ENCODE assay signal across 23 mouse cellular contexts in the genomic region with DNA sequence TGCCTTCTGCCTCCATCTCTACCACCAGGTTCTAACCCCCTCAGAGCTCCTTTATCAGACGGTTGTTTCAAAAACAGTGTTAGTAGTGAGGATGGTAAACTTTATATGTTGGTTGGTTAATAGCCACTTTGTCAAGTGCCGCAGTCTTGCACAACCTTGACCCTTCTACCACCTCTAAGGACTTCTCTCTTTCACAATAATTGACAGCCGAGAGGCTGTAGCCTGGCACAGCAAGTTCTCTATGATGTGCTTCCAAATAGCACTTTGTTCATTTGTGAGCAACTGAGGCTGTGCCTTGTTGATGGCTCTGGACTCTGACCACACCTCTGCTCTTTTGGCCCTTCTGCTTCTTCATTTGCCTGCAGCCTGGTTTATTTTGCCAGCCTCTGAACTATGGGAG. TPM values are rescaled to one million over a fixed set of nuclear protein-coding genes. Genes with fewer than 3 reads are reported as not detected.
DNase-seq lines count a peak whose midpoint lies in the region; ATAC-seq and TF ChIP-seq lines count a peak whose summit lies in the region.
"Had no signal": no experiment of that assay in that cellular context is flagged by ENCODE, and none has a peak within 500 bp of the region (broad histone marks: within the 10 kb centered on the region; RNA-seq: fewer than 3 reads in every experiment).

No protein-coding gene starts in this region.

- TF ChIP-seq CTCF in liver, adult 2 months (IDR thresholded peaks at IDR 0.05; ENCODE audit: low read depth, low read length) = no peak
- TF ChIP-seq CTCF in midbrain, postnatal 0 days (IDR thresholded peaks at IDR 0.05) = no peak

- no peak for ATAC-seq in liver, embryonic 12.5 days
- ATAC-seq in midbrain, postnatal 0 days (ENCODE audit: low FRiP score) = no peak
- ATAC-seq: forebrain, postnatal 0 days had no signal

- H3K4me2 ChIP-seq in liver, embryonic 12.5 days = no peak overlapping the region
- H3K4me2 ChIP-seq in midbrain, postnatal 0 days (ENCODE audit: low read depth, low read length, poor library complexity, severe bottlenecking) = no peak overlapping the region
- H3K4me2 ChIP-seq: embryonic facial prominence, embryonic 13.5 days; hindbrain, embryonic 13.5 days; lung, embryonic 14.5 days; neural tube, embryonic 12.5 days had no signal

- peaks cover 25% of the 10 kb centered on the region for H3K4me1 ChIP-seq in liver, adult 2 months (ENCODE audit: control insufficient read depth, insufficient read depth, low read length)
- H3K4me1 ChIP-seq in liver, embryonic 12.5 days = peaks cover 5% of the 10 kb centered on the region; the same call in 1 of the 2 replicates
- no peaks in the 10 kb centered on the region for H3K4me1 ChIP-seq in midbrain, postnatal 0 days (ENCODE audit: insufficient read depth, low read length)
- H3K4me1 ChIP-seq: embryonic facial prominence, embryonic 13.5 days; hindbrain, embryonic 13.5 days; neural tube, embryonic 12.5 days had no signal

- H3K27ac ChIP-seq in liver, adult 2 months (replicated peaks; ENCODE audit: insufficient read depth, low read depth, low read length) = peak overlapping the region; percentile 91
- H3K27ac ChIP-seq in liver, embryonic 12.5 days = no peak overlapping the region
- no peak overlapping the region for H3K27ac ChIP-seq in midbrain, postnatal 0 days (ENCODE audit: low read depth, low read length)
- H3K27ac ChIP-seq: embryonic facial prominence, embryonic 13.5 days; hindbrain, embryonic 13.5 days; midbrain, embryonic 10.5 days; neural tube, embryonic 12.5 days had no signal

- H3K36me3 ChIP-seq in liver, adult 2 months (ENCODE audit: control insufficient read depth, insufficient read depth, low read length) = no peaks in the 10 kb centered on the region
- H3K36me3 ChIP-seq in liver, embryonic 12.5 days = no peaks in the 10 kb centered on the region
- no peaks in the 10 kb centered on the region for H3K36me3 ChIP-seq in midbrain, postnatal 0 days (ENCODE audit: insufficient read depth, low read length)
- H3K36me3 ChIP-seq: embryonic facial prominence, embryonic 13.5 days; hindbrain, embryonic 13.5 days; midbrain, embryonic 10.5 days; neural tube, embryonic 12.5 days had no signal

- H3K79me2 ChIP-seq in liver, adult 2 months (ENCODE audit: control insufficient read depth, insufficient read depth, low read length) = no peaks in the 10 kb centered on the region

- no peak overlapping the region for H3K4me3 ChIP-seq in liver, adult 2 months (ENCODE audit: insufficient read depth, low read depth, low read length)
- no peak overlapping the region for H3K4me3 ChIP-seq in liver, embryonic 12.5 days
- no peak overlapping the region for H3K4me3 ChIP-seq in midbrain, postnatal 0 days (ENCODE audit: low read depth, low read length)
- H3K4me3 ChIP-seq: embryonic facial prominence, embryonic 13.5 days; hindbrain, embryonic 13.5 days; midbrain, embryonic 10.5 days; neural tube, embryonic 12.5 days had no signal

- peak; percentile 98 for DNase-seq in liver, adult 2 months (ENCODE audit: extremely low read depth, low read depth, low spot score)
- peak; percentile 74 for DNase-seq in gonadal fat pad, adult 2 months (ENCODE audit: low read depth)
- peak; percentile 48 for DNase-seq in lung, postnatal 10 days
- no peak for DNase-seq in ovary, adult 18-20 months (ENCODE audit: low spot score)
- no peak for DNase-seq in cerebellum, adult 9-10 months
- no peak for DNase-seq in midbrain, postnatal 0 days (ENCODE audit: low spot score)
- DNase-seq: cerebellum, adult 8-10 months; forebrain, postnatal 0 days; heart, postnatal 10 days; layer of hippocampus, postnatal 36 days; lung, embryonic 14.5 days; right cerebral cortex, postnatal 4 days; thymus, postnatal 4 days had no signal

- WGBS in liver, adult 2 months = 20% methylated on average over 3 of the region's 3 CpGs
- WGBS in liver, embryonic 12.5 days (ENCODE audit: insufficient replicate concordance) = 60% methylated on average over 3 of the region's 3 CpGs
- WGBS in midbrain, postnatal 0 days = 91% methylated on average over 3 of the region's 3 CpGs

- TF ChIP-seq POLR2A in liver, adult 2 months (IDR thresholded peaks at IDR 0.05; ENCODE audit: extremely low read depth, insufficient read depth, low read length) = no peak

- no peaks in the 10 kb centered on the region for H3K9me3 ChIP-seq in liver, embryonic 12.5 days (replicated peaks)
- no peaks in the 10 kb centered on the region for H3K9me3 ChIP-seq in midbrain, postnatal 0 days (ENCODE audit: low read length)
- H3K9me3 ChIP-seq: embryonic facial prominence, embryonic 13.5 days; hindbrain, embryonic 13.5 days; midbrain, embryonic 10.5 days had no signal

- no peaks in the 10 kb centered on the region for H3K27me3 ChIP-seq in liver, adult 2 months (ENCODE audit: control insufficient read depth, insufficient read depth, low read length)
- peaks cover 5% of the 10 kb centered on the region; the same call in 1 of the 2 replicates for H3K27me3 ChIP-seq in liver, embryonic 12.5 days (replicated peaks)
- H3K27me3 ChIP-seq in midbrain, postnatal 0 days (ENCODE audit: insufficient read depth, low read length) = no peaks in the 10 kb centered on the region
- H3K27me3 ChIP-seq: embryonic facial prominence, embryonic 13.5 days; hindbrain, embryonic 13.5 days; neural tube, embryonic 12.5 days had no signal

- H3K9ac ChIP-seq in liver, adult 2 months (ENCODE audit: low read depth, low read length) = peak overlapping the region; percentile 27
- no peak overlapping the region for H3K9ac ChIP-seq in liver, embryonic 12.5 days
- no peak overlapping the region for H3K9ac ChIP-seq in midbrain, postnatal 0 days (replicated peaks; ENCODE audit: low read length, poor library complexity, severe bottlenecking)
- H3K9ac ChIP-seq: embryonic facial prominence, embryonic 13.5 days; forebrain, postnatal 0 days; hindbrain, embryonic 13.5 days; lung, embryonic 14.5 days; neural tube, embryonic 12.5 days had no signal

RNA-seq across cellular contexts. Expression of a gene that starts 6.2 kb away (rescaled TPM):
- 1,847 and 2,396 TPM in 2 replicates for total RNA-seq in liver, adult 2 months (2014; rRNA removed)
- polyA plus RNA-seq in liver, adult 2 months (2012; rRNA removed) = 549 and 587 TPM in 2 replicates
- polyA plus RNA-seq in liver, embryonic 12.5 days (2016; fragmentation: Nextera tagmentation; extraction: Ambion mirVana) = 0.66 and 0.98 TPM in 2 replicates
- 0.70 and 1.6 TPM in 2 replicates for polyA plus RNA-seq in gonadal fat pad, adult 2 months (2012; rRNA removed)
- 1.2 TPM in 1 of 2 replicates, not detected in the other for total RNA-seq in midbrain, postnatal 0 days (2014; rRNA removed)
- not detected in 2 replicates for polyA plus RNA-seq in midbrain, postnatal 0 days (2015; fragmentation: Nextera tagmentation; extraction: Ambion mirVana)
- total RNA-seq: layer of hippocampus, adult 18-20 months; layer of hippocampus, postnatal 36 days; left cerebral cortex, postnatal 36 days; monocyte, adult 5-6 weeks had no signal
- polyA plus RNA-seq: C2C12; intestine, embryonic 14.5 days; lung, embryonic 14.5 days; midbrain, embryonic 10.5 days; neural tube, embryonic 12.5 days had no signal

RNA-seq across cellular contexts. Expression of a gene that starts 56.2 kb away (rescaled TPM):
- total RNA-seq in liver, adult 2 months (2014; rRNA removed) = 136 and 148 TPM in 2 replicates
- polyA plus RNA-seq in liver, adult 2 months (2012; rRNA removed) = 32.2 and 38.5 TPM in 2 replicates
- polyA plus RNA-seq in liver, embryonic 12.5 days (2016; fragmentation: Nextera tagmentation; extraction: Ambion mirVana) = 15.4 and 16.0 TPM in 2 replicates
- polyA plus RNA-seq in gonadal fat pad, adult 2 months (2012; rRNA removed) = 29.3 and 38.2 TPM in 2 replicates
- total RNA-seq in midbrain, postnatal 0 days (2014; rRNA removed) = 0.99 and 4.7 TPM in 2 replicates
- polyA plus RNA-seq in midbrain, postnatal 0 days (2015; fragmentation: Nextera tagmentation; extraction: Ambion mirVana) = 3.0 and 4.0 TPM in 2 replicates

Comparison
In these comparisons a context has a peak if more than half of its experiments do, and no peak if none do; other contexts are left out.
1. RNA of a gene that starts 6.2 kb away (polyA plus RNA-seq): 549 to 587 TPM in liver, adult 2 months; 0.70 to 1.6 TPM in gonadal fat pad, adult 2 months, 0.66 to 0.98 TPM in liver, embryonic 12.5 days and not detected in midbrain, postnatal 0 days; every median in the first group is over 100 times any median in the second.
2. DNase-seq: peak in liver, adult 2 months (single experiment), gonadal fat pad, adult 2 months (single experiment) and lung, postnatal 10 days (single experiment); none in ovary, adult 18-20 months (single experiment), cerebellum, adult 9-10 months (single experiment) and midbrain, postnatal 0 days (single experiment).